Mouse (Mus musculus): ENCODE data around the gene Atp8b2.

DNA sequence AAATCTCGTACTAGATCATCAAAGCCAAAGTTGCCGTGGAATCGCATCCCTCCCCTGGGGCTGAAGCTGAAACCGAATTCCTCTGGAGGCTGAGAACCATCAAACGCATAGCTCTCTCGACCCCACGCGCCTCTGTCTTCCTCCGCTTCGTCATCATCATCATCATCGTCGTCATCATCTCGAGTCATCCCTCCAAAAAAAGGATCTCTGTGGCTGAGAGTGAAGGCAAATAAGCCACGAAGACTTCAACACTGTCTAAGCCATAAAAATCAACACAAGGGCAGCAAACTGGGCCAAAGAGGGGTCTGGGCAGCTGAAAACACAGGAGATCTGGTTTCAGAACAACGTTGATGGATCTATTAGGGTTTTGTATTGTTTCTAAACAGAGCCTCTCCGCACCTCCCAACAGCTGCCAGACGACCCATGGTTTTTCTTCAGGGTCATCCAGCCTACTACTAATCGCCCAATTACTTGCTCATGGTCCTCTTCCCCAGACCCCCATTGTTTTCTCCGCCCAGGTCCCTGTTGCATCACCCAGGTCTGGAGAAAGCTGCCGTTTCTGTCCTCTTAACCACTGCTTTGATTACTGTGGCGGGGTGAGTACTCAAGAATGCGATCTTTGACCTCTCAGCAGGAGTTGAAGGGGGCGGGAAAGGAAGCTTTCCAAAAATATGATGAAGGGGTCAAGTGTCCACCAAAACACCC lies 34.6 kb upstream of the Atp8b2 start:
- TF ChIP-seq CTCF (IDR thresholded peaks at IDR 0.05; ENCODE audit: low read depth) (no peak), EP300 (optimal IDR thresholded peaks at IDR 0.05) (no peak)

Measured in stomach, postnatal 0 days (tissue).